Mouse (Mus musculus) cerebellum, postnatal 36 days (tissue): ENCODE measurements at regions not wholly inside any gene's neighbourhood (a gene's known extent, or its start where the extent isn't known, plus 50 kb on each side); places are given as distances from the start of the nearest gene placed in this dataset.
A peak's percentile ranks its signal among the peaks of the same experiment; 100 is the strongest.
"Not testable (repeated sequence)": the region's sequence is repeated elsewhere in the genome, so short reads cannot be mapped to it uniquely, and the experiment has no call there.

ENCODE experiments used
- DNase-seq, 2 experiments: peaks; one replicate each; pipeline ENCODE4 v3.0.0; 2021 to 2022; ENCODE audit warnings: mixed read lengths in 2 of 2

- no peak for DNase-seq
These were observed 54.4 kb upstream of the Lrpprc start for GRCm38 (mm10) chr17:84844950-84845349.

- DNase-seq = no peak
These were observed 55.6 kb upstream of the Lrpprc start for GRCm38 (mm10) chr17:84846141-84846540.

GRCm38 (mm10) chr17:84848385-84849030 lies 57.9 kb upstream of the Lrpprc start:
- no peak for DNase-seq

GRCm38 (mm10) chr17:84849031-84849405 lies 58.4 kb upstream of the Lrpprc start:
- DNase-seq = no peak

- no peak for DNase-seq
These were observed 59.9 kb upstream of the Lrpprc start for GRCm38 (mm10) chr17:84850464-84850863.

GRCm38 (mm10) chr17:84850893-84851292 lies 60.3 kb upstream of the Lrpprc start:
- no peak for DNase-seq

- DNase-seq = no peak
These were observed 66.4 kb upstream of the Lrpprc start for GRCm38 (mm10) chr17:84856971-84857370.

GRCm38 (mm10) chr17:84858830-84859229 lies 68.2 kb upstream of the Lrpprc start:
- DNase-seq = no peak

GRCm38 (mm10) chr17:84859916-84860315 lies 69.3 kb upstream of the Lrpprc start:
- no peak for DNase-seq

- no peak for DNase-seq
These were observed 70.2 kb upstream of the Lrpprc start for GRCm38 (mm10) chr17:84860835-84861234.

GRCm38 (mm10) chr17:84864231-84864630 lies 73.6 kb upstream of the Lrpprc start:
- DNase-seq = not testable (repeated sequence)

- peak; percentile 68 to 71 for DNase-seq
These were observed 74.6 kb upstream of the Lrpprc start for GRCm38 (mm10) chr17:84865158-84865557.

- peak in 1 of 2 experiments; percentile 42 for DNase-seq
These were observed 75.0 kb upstream of the Lrpprc start for GRCm38 (mm10) chr17:84865566-84865965.

GRCm38 (mm10) chr17:84869074-84869722 lies 78.6 kb upstream of the Lrpprc start:
- DNase-seq = no peak

GRCm38 (mm10) chr17:84873554-84873953 lies 83.0 kb upstream of the Lrpprc start:
- DNase-seq = no peak

GRCm38 (mm10) chr17:84874494-84874893 lies 82.0 kb upstream of the Ppm1b start:
- no peak for DNase-seq

GRCm38 (mm10) chr17:84875031-84875430 lies 81.5 kb upstream of the Ppm1b start:
- no peak for DNase-seq

GRCm38 (mm10) chr17:84876037-84876436 lies 80.5 kb upstream of the Ppm1b start:
- peak; percentile 63 to 65 for DNase-seq

GRCm38 (mm10) chr17:84877176-84877863 lies 79.2 kb upstream of the Ppm1b start:
- DNase-seq = peak; percentile 45 to 63

- peak; percentile 79 to 82 for DNase-seq
These were observed 78.7 kb upstream of the Ppm1b start for GRCm38 (mm10) chr17:84877864-84878224.

- DNase-seq = no peak
These were observed 78.2 kb upstream of the Ppm1b start for GRCm38 (mm10) chr17:84878316-84878715.

- no peak for DNase-seq
These were observed 77.4 kb upstream of the Ppm1b start for GRCm38 (mm10) chr17:84879146-84879545.

GRCm38 (mm10) chr17:84880946-84881345 lies 75.6 kb upstream of the Ppm1b start:
- DNase-seq = no peak

GRCm38 (mm10) chr17:84888525-84888924 lies 68.0 kb upstream of the Ppm1b start:
- DNase-seq = no peak
